Mouse (Mus musculus) CH12.LX (cell line): ENCODE measurements around the gene Kynu.

Experiments
- CTCF ChIP-seq, 2 experiments: IDR thresholded peaks in 1 of 2; conservative IDR thresholded peaks in 1 of 2; 2 replicates each; pipeline ENCODE4 v1.5.1; 2011 to 2012; ENCODE audit warnings: low read depth in 2 of 2, low read length in 2 of 2, improper control_type of control experiment in 1 of 2, inconsistent platforms in 1 of 2, mild to moderate bottlenecking in 1 of 2, moderate library complexity in 1 of 2
- EP300 ChIP-seq: IDR thresholded peaks from 2 replicates; pipeline ENCODE4 v1.6.1; 2011; ENCODE audit warnings: low read length, improper control_type of control experiment
- KAT2A ChIP-seq: IDR thresholded peaks from 2 replicates; pipeline ENCODE4 v1.6.1; 2012; ENCODE audit warnings: low read length, improper control_type of control experiment, inconsistent platforms; ENCODE audit not compliant: insufficient replicate concordance

DNA sequence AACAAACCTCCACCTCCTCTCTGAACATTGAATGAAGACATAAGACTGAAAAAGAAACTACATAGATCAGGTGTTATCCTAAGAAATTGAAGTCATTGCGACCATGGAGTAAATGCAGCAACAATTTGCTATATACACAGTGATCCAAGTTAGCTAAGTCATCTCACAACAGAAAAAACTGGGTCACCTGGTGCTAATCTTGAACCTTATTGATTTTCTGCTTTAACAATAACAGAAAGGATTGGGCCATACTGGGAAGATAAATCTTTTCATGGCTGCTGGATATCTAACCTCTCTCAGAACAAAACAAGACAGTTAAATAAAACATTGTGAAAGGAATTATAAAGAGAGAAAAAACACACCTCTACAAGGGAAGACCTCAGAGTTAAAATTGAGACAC is 8.7 kb upstream of the Kynu start:
- TF ChIP-seq EP300 (no peak), CTCF (conservative IDR thresholded peaks at IDR 0.05 in 1 of 2, IDR thresholded peaks at IDR 0.05 in 1 of 2; ENCODE audit: low read depth in 2 of 2, low read length in 2 of 2) (no peak), KAT2A (no peak)
